Mouse (Mus musculus): ENCODE measurements around the gene Fkbp5.

- TF ChIP-seq CTCF (IDR thresholded peaks at IDR 0.05; ENCODE audit: low read depth) (no peak), EP300 (IDR thresholded peaks at IDR 0.05; ENCODE audit: low read depth) (no peak)
Observed at GRCm38 (mm10) chr17:28499190-28499589, 18.1 kb downstream of the Fkbp5 start.
